Mouse (Mus musculus) macrophage (primary cell): ENCODE results near the gene Timm13. TPM values are rescaled to one million over a fixed set of nuclear protein-coding genes. Genes with fewer than 3 reads are reported as not detected.

Experiments
- H3K27ac ChIP-seq: fragments of 350-480 bp; formaldehyde crosslinking; 2 replicates; pipeline ENCODE4 v1.9.0; 2021
- H3K36me3 ChIP-seq: fragments of 350-480 bp; formaldehyde crosslinking; 2 replicates; pipeline ENCODE4 v1.9.0; 2021; ENCODE audit errors: inconsistent target
- H3K4me3 ChIP-seq: fragments of 350-480 bp; formaldehyde crosslinking; 2 replicates; pipeline ENCODE4 v1.9.0; 2021; ENCODE audit errors: inconsistent target
- H3K79me2 ChIP-seq: fragments of 350-480 bp; formaldehyde crosslinking; 2 replicates; pipeline ENCODE4 v1.9.0; 2021; ENCODE audit errors: inconsistent target
- WGBS: methylation state at CpG from one replicate; pipeline ENCODE4 v1.1.7; 2026; ENCODE audit warnings: inconsistent platforms; ENCODE audit not compliant: missing documents; 5-methylcytosine and 5-hydroxymethylcytosine counted together
- polyA plus RNA-seq: library from polyadenylated mRNA; stranded (reverse); fragments of 250-400 nt; gene quantifications from 3 replicates; pipeline ENCODE4 v1.2.4, GENCODE M21; 2018; ENCODE audit warnings: inconsistent platforms

The Timm13 gene
- polyA plus RNA-seq, 1 experiment from 2014 or later: 25.5 TPM

DNA sequence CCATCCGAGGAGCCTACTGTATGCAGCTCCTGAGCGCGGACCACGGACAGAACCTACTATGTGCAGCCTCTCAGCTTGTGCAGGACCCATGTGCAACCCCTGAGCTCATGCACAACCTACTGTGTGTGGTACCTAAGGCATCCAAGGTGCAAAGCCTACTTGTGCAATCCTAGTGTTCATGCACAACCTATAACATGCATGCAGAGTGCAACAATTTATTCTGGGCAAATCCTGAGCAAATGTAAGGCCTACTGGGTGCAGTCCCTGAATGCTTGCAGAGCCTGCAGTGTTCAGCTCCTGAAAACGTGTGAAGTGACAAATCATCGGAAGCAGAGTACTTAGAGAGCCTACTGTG, 36.0 kb upstream of the Timm13 start:
- Histone ChIP-seq H3K4me3 (no peak overlapping the region), H3K79me2 (peaks cover 2% of the 10 kb centered on the region; the same call in 1 of the 2 replicates), H3K36me3 (no peaks in the 10 kb centered on the region), H3K27ac (no peak overlapping the region)
- WGBS: 41% methylated on average over 6 of the region's 6 CpGs

DNA sequence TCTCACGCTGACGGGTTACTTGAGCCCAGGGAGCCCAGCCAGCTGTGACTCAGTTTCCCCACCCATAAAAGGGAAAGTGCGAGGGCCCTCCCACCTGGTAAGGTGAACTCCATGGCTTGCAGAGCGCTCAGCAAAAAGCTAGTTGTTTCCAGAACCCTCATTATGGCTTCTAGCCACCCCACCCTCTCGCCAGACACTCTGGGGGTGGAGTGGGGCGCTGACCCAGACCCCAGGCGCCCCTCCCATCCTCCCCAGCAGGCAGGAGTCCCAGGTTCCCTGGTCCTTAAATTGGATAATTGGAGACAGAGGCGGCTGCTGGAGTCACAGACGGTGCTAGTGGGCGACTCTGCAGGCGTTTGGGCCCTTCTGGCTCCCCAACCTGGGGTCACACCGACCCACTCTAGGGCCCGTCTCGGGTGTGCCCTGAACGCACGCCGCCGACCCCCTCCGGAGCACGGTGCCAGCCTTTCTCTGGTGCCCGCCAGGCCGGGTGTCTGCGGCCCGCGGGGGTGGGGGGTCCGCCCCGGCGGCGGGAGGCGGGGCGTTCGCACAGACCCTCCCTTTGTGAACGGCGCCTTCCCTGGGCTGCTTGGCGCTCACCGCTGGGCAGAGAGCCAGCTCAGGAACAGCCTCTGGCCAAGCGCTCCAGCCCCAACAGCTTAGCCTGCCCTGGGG, 35.5 kb upstream of the Timm13 start:
- no peaks in the 10 kb centered on the region for H3K36me3 ChIP-seq
- H3K4me3 ChIP-seq: no peak overlapping the region
- whole genome bisulfite sequencing: 23% methylated on average over 35 of the region's 37 CpGs
- H3K79me2 ChIP-seq: peaks cover 8% of the 10 kb centered on the region; the same call in 1 of the 2 replicates
- H3K27ac ChIP-seq: no peak overlapping the region

- no peak overlapping the region for H3K27ac ChIP-seq
- no peaks in the 10 kb centered on the region for H3K36me3 ChIP-seq
- H3K79me2 ChIP-seq: peaks cover 13% of the 10 kb centered on the region
- H3K4me3 ChIP-seq: no peak overlapping the region
- 26% methylated on average over 17 of the region's 17 CpGs for WGBS
Observed at GRCm38 (mm10) chr10:80935698-80936097, 34.9 kb upstream of the Timm13 start.

DNA sequence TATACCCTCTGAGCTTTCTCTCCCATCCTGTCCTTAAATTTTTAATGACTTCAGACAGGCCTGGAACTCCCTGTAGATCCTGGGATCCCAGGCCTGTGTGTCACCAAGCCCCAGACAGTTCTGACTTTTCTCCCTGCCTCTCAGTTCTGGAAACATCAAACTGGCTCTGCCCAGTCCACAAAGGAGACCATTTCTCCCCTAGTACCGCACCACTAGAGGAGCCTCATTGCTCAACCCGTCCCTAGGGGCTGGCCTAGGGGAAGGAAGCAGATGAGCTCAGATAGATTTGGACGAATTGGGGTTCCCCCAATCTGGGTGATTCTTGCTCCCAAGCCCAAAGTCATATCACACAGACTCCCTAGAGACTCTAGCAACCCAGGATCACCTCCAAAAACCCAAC, 34.5 kb upstream of the Timm13 start:
- H3K4me3 ChIP-seq: no peak overlapping the region
- 0% methylated on average over 3 of the region's 3 CpGs for WGBS

DNA sequence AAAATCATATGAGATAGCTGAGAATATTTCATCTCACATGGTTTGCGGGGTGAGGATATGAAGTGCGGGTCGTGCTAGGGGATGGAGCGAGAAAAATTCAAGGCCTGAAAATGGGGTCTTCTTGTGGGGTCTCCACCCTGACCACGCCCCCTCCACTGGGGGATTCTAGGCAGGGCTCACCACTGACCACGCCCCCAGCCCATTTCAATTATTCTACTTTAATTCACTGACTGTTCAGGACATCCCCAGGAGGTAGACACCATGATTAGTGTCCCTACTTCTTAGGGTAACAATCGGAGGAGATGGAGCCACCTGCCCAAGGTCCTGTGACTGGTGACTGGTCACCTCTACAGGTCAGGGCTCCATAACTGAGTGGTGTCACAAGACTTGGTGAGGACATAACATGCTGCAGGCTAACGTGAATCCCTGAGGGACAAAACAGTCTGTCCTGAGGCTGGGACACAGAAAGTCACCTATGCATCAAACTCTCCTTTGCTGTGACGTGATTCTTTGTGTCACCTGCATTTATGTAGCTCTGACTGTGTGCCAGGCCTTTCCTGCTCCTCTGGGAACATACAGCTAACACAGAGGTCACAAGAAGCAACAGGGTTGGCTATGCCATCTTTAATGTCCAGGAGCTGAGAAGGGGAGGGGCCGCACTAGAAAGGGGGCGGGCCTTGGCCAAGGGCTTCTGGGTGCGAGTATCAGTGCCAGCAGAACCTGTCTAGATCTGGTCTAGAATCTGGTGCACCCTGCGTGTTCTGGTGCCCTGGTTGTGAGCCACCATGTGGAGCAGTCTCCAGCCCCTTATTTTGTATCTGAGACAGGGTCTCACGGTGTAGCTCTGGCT, 33.6 kb upstream of the Timm13 start:
- Histone ChIP-seq H3K27ac (peak overlapping the region; percentile 62), H3K79me2 (peaks cover 22% of the 10 kb centered on the region), H3K36me3 (no peaks in the 10 kb centered on the region), H3K4me3 (no peak overlapping the region)
- WGBS: 81% methylated on average over 14 of the region's 14 CpGs

More for the DNA sequence above, 34.5 kb upstream of the Timm13 start:
- Histone ChIP-seq H3K36me3 (no peaks in the 10 kb centered on the region), H3K79me2 (peaks cover 18% of the 10 kb centered on the region), H3K27ac (no peak overlapping the region)

DNA sequence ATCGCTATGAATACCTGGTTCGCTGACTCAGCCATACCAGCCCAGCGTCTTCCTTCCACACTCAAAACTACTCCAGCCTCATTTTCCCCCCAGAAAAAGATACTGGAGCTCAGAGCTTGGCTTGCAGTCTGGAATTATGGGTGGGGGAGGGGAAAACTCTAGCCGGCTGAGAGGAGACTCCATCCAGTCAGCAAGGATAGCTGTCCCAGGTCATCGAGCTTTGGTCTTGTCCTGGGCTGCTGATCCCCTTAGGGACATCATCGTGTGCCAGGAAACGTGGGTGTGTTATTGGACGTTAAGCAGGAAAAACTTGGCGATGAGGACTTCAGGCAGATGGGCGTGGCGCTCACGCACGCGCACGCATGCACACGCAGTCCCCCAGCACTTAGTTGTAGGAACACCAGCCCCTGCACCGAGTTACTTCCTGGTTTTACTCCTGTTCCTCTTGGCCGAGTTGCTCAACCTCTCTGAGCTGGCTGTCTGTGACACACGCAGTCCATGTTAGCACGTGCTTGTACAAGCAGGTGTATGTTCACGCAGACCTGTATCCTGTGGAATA, 32.7 kb upstream of the Timm13 start:
- Histone ChIP-seq H3K27ac (peak overlapping the region; percentile 62), H3K36me3 (no peaks in the 10 kb centered on the region), H3K4me3 (peak overlapping the region; percentile 42), H3K79me2 (peaks cover 22% of the 10 kb centered on the region)
- WGBS: 2% methylated on average over 21 of the region's 21 CpGs

DNA sequence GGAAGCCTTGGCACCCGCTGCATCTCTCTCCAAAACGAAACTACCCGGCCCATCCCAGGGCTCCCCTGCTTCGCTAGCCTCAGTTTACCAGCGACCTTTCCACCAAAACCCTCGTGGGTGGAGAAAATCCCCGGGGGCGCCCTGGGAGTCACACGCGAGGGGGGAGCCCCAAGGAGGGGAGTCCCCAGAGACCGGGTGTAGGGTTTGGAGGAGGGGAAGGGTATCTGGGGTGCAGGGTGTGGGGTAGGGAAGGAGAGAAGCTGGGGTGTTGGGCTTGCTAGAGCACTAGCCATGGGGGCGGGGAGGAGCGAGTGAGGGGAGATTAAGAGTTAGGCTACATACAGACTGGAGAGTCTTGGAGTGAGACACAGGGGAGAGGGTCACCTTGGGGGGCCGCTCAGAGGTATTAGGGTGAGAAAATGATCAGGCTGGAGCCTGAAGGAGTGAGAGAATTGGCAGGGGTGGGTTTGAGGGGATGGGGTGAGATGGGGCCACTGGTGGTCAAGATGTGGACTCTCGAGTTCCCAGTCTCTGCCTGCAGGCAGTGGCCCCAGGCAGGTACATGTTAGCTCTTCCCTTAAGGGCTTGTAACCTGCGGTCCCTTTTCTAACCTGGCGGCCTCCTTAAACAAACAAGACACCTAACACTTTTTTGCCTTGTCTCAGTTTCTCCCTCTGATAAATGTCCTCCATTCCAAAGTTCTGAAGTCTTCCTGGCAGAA, 32.1 kb upstream of the Timm13 start:
- WGBS: 10% methylated on average over 15 of the region's 17 CpGs

DNA sequence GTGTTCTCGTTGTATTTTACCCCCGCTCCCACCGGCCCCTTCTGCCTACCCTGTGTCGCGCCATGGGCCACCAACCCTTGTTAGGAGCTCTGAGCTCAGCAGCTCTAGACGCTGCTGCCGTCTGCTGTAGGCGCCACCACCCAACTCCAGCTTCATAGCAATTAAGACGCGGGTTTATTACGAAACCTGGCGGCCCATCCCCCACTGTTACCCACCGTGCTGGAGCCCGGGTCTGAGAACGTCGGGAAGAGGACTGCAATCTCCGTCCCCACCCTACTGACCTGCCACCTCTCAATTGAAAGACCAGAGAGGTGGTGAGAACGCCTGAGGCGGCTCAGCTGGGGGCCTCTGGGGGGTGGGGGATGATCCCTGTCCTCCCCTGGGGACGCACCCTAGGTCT, 31.4 kb upstream of the Timm13 start:
- H3K36me3 ChIP-seq: no peaks in the 10 kb centered on the region
- WGBS: 10% methylated on average over 20 of the region's 20 CpGs
- peak overlapping the region; percentile 42 for H3K4me3 ChIP-seq
- peaks cover 22% of the 10 kb centered on the region for H3K79me2 ChIP-seq
- peak overlapping the region; percentile 62 for H3K27ac ChIP-seq

More for the DNA sequence above, 32.1 kb upstream of the Timm13 start:
- no peaks in the 10 kb centered on the region for H3K36me3 ChIP-seq
- peaks cover 22% of the 10 kb centered on the region for H3K79me2 ChIP-seq
- H3K4me3 ChIP-seq: peak overlapping the region; percentile 42
- H3K27ac ChIP-seq: peak overlapping the region; percentile 62

DNA sequence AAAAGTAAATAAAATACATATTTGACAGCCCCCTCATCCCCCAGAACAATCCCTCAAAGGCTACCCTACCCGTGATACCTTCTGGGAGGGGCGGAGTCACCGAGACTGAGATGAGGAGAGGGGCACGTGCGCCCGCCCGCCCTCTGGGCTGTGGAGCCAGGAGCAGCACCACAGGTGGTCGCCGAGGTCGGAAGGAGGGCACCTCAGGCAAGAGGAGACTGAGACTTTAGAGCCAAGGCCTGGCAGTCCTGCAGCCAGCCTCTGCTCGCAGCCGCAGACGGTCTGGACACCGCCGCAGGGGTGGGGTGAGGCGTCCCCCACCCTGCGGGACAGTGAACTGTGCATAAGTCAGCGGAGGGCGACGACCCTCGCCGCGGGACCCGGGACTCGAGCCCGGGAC, 30.9 kb upstream of the Timm13 start:
- Histone ChIP-seq H3K27ac (peak overlapping the region; percentile 82), H3K79me2 (peaks cover 22% of the 10 kb centered on the region), H3K36me3 (no peaks in the 10 kb centered on the region), H3K4me3 (peak overlapping the region; percentile 86)
- WGBS: 17% methylated on average over 26 of the region's 26 CpGs

DNA sequence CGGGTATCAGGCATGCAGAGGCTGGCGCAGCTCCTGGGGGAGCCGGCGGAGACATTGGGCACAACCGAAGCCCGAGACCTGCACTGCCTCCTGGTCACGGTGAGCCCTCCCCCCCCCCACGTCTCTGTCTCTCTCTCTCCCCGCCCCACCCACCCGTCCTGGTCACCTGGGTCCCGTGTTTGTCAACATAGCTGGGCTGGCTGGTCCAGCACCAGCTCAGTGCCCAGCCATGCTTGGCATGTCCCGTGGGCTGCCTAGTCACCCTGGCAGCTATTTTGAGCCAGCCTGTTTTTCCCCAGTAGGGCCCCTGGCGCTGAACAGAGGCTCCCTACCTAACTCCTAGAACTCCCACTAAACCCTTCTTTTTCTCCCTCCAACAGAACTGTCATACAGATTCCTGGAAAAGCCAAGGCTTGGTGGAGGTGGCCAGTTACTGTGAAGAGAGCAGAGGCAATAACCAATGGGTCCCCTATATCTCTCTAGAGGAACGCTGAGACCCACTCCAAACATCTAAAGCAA, 30.4 kb upstream of the Timm13 start:
- peak overlapping the region; percentile 82 for H3K27ac ChIP-seq
- WGBS: 29% methylated on average over 11 of the region's 14 CpGs
- H3K4me3 ChIP-seq: peak overlapping the region; percentile 86

GRCm38 (mm10) chr10:80930361-80931152, 29.8 kb upstream of the Timm13 start:
- Histone ChIP-seq H3K79me2 (peaks cover 22% of the 10 kb centered on the region), H3K4me3 (peak overlapping the region; percentile 86), H3K36me3 (no peaks in the 10 kb centered on the region), H3K27ac (peak overlapping the region; percentile 82)
- 5% methylated on average over 42 of the region's 45 CpGs for WGBS

More for the DNA sequence above, 30.4 kb upstream of the Timm13 start:
- no peaks in the 10 kb centered on the region for H3K36me3 ChIP-seq
- peaks cover 22% of the 10 kb centered on the region for H3K79me2 ChIP-seq

DNA sequence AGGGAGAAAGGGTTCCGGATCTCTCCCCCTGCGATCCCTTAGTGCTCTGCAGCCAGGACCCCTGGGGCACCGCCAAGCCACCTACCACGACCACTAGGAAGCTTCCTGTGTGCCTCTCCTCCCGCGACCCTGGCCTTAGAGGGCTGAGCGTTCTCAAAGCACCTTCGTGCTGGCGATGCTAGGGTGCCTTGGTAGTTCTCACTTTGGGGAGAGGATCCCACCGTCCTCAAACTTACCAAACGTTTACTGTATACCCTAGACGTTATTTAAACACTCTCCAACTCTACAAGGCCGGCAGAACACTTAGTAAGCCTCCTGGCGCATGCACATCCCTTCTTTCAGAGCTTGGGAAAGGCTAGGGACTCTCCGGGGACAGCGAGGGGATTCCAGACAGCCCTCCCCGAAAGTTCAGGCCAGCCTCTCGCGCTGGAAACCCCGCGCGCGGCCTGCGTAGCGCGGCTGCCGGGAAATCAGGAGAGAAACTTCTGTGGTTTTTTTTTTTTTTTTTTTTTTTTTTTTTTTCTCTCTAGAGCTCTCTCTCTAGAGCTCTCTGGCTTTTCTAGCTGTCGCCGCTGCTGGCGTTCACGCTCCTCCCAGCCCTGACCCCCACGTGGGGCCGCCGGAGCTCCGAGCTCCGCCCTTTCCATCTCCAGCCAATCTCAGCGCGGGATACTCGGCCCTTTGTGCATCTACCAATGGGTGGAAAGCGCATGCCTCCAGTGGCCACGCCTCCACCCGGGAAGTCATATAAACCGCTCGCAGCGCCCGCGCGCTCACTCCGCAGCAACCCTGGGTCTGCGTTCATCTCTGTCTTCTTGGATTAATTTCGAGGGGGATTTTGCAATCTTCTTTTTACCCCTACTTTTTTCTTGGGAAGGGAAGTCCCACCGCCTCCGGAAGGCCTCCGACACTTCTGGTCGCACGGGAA, 28.8 kb upstream of the Timm13 start, which contains the start of gene Gadd45b:
Gene Gadd45b (plus strand): TSS at position 775 of the 928 bp plus-strand sequence.
- H3K4me3 ChIP-seq: peak within 1 kb of the TSS; percentile 86
- peak within 1 kb of the TSS; percentile 86 for H3K27ac ChIP-seq
- no peaks in the 10 kb centered on the region for H3K36me3 ChIP-seq
- under 1% methylated on average over 50 of the region's 56 CpGs for WGBS
- H3K79me2 ChIP-seq: peaks cover 22% of the 10 kb centered on the region
